In genomic region chr5:121114151-121114550, GRCm38 (mm10) we compare ENCODE assay signal across 11 mouse cellular contexts.
DNase-seq lines count a peak whose midpoint lies in the region; ATAC-seq lines count a peak whose summit lies in the region.
"Had no signal": no experiment of that assay in that cellular context is flagged by ENCODE, and none has a peak within 500 bp of the region (broad histone marks: within the 10 kb centered on the region; RNA-seq: fewer than 3 reads in every experiment).

No protein-coding gene starts in this region.

- peak; percentile 39 to 69 for DNase-seq in left cerebral cortex, adult 18-20 months (ENCODE audit: low spot score in 2 of 2)
- no peak for DNase-seq in left cerebral cortex, adult 11 months (ENCODE audit: low spot score)
- peak; percentile 67 to 74 for DNase-seq in left cerebral cortex, postnatal 14 days (ENCODE audit: low spot score in 2 of 2)
- DNase-seq in right cerebral cortex, postnatal 25 days = peak; percentile 51
- no peak for DNase-seq in kidney, postnatal 10 days
- no peak for DNase-seq in liver
- DNase-seq: lung, adult 2 months; thymus, postnatal 14 days had no signal

- no peak overlapping the region for H3K4me3 ChIP-seq in forebrain, embryonic 16.5 days (replicated peaks; ENCODE audit: low read length)
- H3K4me3 ChIP-seq: embryonic facial prominence, embryonic 15.5 days; heart, embryonic 10.5 days had no signal

- H3K27me3 ChIP-seq in forebrain, embryonic 16.5 days (replicated peaks; ENCODE audit: control insufficient read depth, insufficient read depth, low read length) = no peaks in the 10 kb centered on the region
- H3K27me3 ChIP-seq: embryonic facial prominence, embryonic 15.5 days had no signal

- H3K4me1 ChIP-seq in forebrain, embryonic 16.5 days (replicated peaks; ENCODE audit: control insufficient read depth, insufficient read depth, low read length) = peaks cover 51% of the 10 kb centered on the region

- no peaks in the 10 kb centered on the region for H3K36me3 ChIP-seq in forebrain, embryonic 16.5 days (ENCODE audit: control insufficient read depth, insufficient read depth)
- H3K36me3 ChIP-seq: embryonic facial prominence, embryonic 15.5 days; heart, embryonic 10.5 days had no signal

- H3K27ac ChIP-seq in forebrain, embryonic 16.5 days (ENCODE audit: low read length) = peak overlapping the region; percentile 93
- H3K27ac ChIP-seq: embryonic facial prominence, embryonic 15.5 days; heart, embryonic 10.5 days had no signal

- ATAC-seq in forebrain, embryonic 16.5 days = no peak

- no peak overlapping the region for H3K4me2 ChIP-seq in forebrain, embryonic 16.5 days (ENCODE audit: low read length)
- H3K4me2 ChIP-seq: embryonic facial prominence, embryonic 15.5 days had no signal

- H3K9me3 ChIP-seq in forebrain, embryonic 16.5 days (ENCODE audit: control insufficient read depth, low read length) = no peaks in the 10 kb centered on the region
- H3K9me3 ChIP-seq: embryonic facial prominence, embryonic 15.5 days; heart, embryonic 10.5 days had no signal

- no peak overlapping the region for H3K9ac ChIP-seq in forebrain, embryonic 16.5 days (replicated peaks; ENCODE audit: low read depth, low read length)
- H3K9ac ChIP-seq: embryonic facial prominence, embryonic 15.5 days had no signal

- intact Hi-C loops in left cerebral cortex, postnatal 14 days (cut with DNase I) = no loop called here

- 68% methylated on average over 14 of the region's 14 CpGs for whole genome bisulfite sequencing in forebrain, embryonic 16.5 days

Comparison
In these comparisons a context has a peak if more than half of its experiments do, and no peak if none do; other contexts are left out.
1. DNase-seq: peak in left cerebral cortex, adult 18-20 months (2 of 2), left cerebral cortex, postnatal 14 days (2 of 2) and right cerebral cortex, postnatal 25 days (single experiment); none in left cerebral cortex, adult 11 months (single experiment), kidney, postnatal 10 days (single experiment) and liver (single experiment).